Mouse (Mus musculus) adrenal gland (tissue): ENCODE data around the gene Rab27a.

Experiments
- microRNA-seq, 2 experiments: library from miRNA; unstranded; fragments of <30 nt; microRNA quantifications; one replicate each; pipeline ENCODE4; 2019

Rab27a gene

Small RNA genes within 50 kb of the gene (microRNA-seq; reads per million reads assigned to microRNA genes)
- gene Gm27353 = 0 reads per million in 2 experiments
